Mouse (Mus musculus) forebrain, embryonic 15.5 days (tissue): ENCODE results near the gene Gm20671. TPM values are rescaled to one million over a fixed set of nuclear protein-coding genes. Genes with fewer than 3 reads are reported as not detected.

Experiments
- ATAC-seq: fragments of 200-750 bp; cut with Nextera tagmentation; replicated peaks from 2 replicates; pipeline ENCODE4 v1.8.0; 2017; ENCODE audit warnings: mild to moderate bottlenecking, moderate TSS enrichment, moderate library complexity
- H3K27ac ChIP-seq: fragments of 300-500 bp; sonication (generic); replicated peaks from 2 replicates; pipeline ENCODE4 v1.5.1; 2015; ENCODE audit warnings: mild to moderate bottlenecking, inconsistent platforms
- H3K27me3 ChIP-seq: fragments of 300-500 bp; sonication (generic); 2 replicates; pipeline ENCODE4 v1.6.1; 2015; ENCODE audit warnings: inconsistent platforms
- H3K36me3 ChIP-seq: fragments of 300-500 bp; sonication (generic); 2 replicates; pipeline ENCODE4 v1.6.1; 2015; ENCODE audit warnings: mild to moderate bottlenecking, inconsistent platforms
- H3K4me1 ChIP-seq: fragments of 300-500 bp; sonication (generic); 2 replicates; pipeline ENCODE4 v1.6.1; 2015; ENCODE audit warnings: inconsistent platforms
- H3K4me2 ChIP-seq: fragments of 300-500 bp; sonication (generic); replicated peaks from 2 replicates; pipeline ENCODE4 v1.6.1; 2015; ENCODE audit warnings: mild to moderate bottlenecking, inconsistent platforms
- H3K4me3 ChIP-seq: fragments of 300-500 bp; sonication (generic); 2 replicates; pipeline ENCODE4 v1.5.1; 2015; ENCODE audit warnings: mild to moderate bottlenecking, inconsistent platforms
- H3K9ac ChIP-seq: fragments of 300-500 bp; sonication (generic); replicated peaks from 2 replicates; pipeline ENCODE4 v1.6.1; 2015; ENCODE audit warnings: mild to moderate bottlenecking, inconsistent platforms
- H3K9me3 ChIP-seq: fragments of 300-500 bp; sonication (generic); 2 replicates; pipeline ENCODE4 v1.6.1; 2016; ENCODE audit warnings: inconsistent platforms
- WGBS: fragments of 180-500 bp; shearing (Covaris S2); methylation state at CpG from one replicate; pipeline ENCODE4 v1.1.7; 2015; ENCODE audit warnings: mixed read lengths; 5-methylcytosine and 5-hydroxymethylcytosine counted together
- polyA plus RNA-seq: library from polyadenylated mRNA; unstranded; fragments of >200 nt; fragmentation: Nextera tagmentation; extraction: Ambion mirVana; gene quantifications from 2 replicates; pipeline ENCODE4 v1.2.1, GENCODE M21; 2015

The Gm20671 gene
- polyA plus RNA-seq, 1 experiment from 2014 or later: not detected

DNA sequence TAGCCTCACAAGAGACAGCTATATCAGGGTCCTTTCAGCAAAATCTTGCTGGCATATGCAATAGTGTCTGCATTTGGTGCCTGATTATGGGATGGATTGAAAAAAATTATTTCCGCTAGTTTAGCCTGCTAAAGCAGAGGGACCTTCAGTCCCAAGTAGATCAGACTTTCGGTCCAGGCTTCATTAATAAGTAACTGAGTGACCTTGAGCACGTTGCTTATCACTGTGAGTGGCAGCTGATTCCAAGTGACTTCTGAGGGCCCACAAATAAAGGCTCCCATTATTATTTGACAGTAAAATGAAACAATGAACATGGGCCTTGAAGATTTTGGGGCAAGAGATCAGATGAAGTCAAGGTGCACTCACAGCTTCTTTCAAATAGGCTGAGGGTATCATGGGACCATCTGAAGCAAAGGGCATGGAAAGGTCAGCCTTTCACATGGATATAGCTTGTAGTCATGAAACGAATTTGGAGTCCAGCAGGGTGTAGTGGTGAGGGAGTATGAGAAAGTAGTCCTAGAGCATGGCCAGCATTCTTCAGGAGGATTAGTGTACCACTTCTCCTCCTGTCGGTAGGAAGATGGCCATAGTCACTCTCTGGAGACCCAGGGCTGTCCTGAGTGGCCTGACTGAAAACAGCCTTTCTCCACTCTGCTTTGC lies 129.6 kb downstream of the Gm20671 start:
- no peak overlapping the region for H3K9ac ChIP-seq
- H3K9me3 ChIP-seq: no peaks in the 10 kb centered on the region
- 75% methylated on average over 5 of the region's 5 CpGs for WGBS
- ATAC-seq: no peak
- H3K4me3 ChIP-seq: no peak overlapping the region
- H3K4me2 ChIP-seq: no peak overlapping the region
- H3K27me3 ChIP-seq: no peaks in the 10 kb centered on the region
- H3K36me3 ChIP-seq: no peaks in the 10 kb centered on the region
- no peak overlapping the region for H3K27ac ChIP-seq
- H3K4me1 ChIP-seq: no peaks in the 10 kb centered on the region

DNA sequence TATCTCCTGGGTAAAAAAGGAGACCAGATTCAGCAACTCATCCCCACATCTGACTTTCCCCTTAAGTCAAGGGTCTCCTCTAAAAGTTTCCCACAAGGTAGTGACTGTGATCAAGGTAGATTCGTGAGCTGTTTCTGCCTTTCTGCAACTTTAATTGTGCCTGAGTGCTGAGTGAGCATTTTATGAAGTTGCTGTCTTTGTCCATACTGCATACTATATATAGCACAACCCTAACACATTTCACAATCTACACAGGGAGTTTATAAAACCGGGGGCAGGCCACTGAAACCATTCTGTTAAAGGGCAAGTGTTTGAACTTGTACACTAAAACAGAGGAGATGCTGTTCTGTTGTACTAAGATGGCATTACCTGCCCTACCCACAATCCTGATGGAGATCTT lies 133.5 kb downstream of the Gm20671 start:
- H3K4me3 ChIP-seq: no peak overlapping the region
- no peaks in the 10 kb centered on the region for H3K27me3 ChIP-seq
- H3K4me1 ChIP-seq: no peaks in the 10 kb centered on the region
- ATAC-seq: no peak
- no peaks in the 10 kb centered on the region for H3K9me3 ChIP-seq
- H3K4me2 ChIP-seq: no peak overlapping the region
- H3K36me3 ChIP-seq: no peaks in the 10 kb centered on the region
- H3K9ac ChIP-seq: no peak overlapping the region
- 63% methylated on average over 2 of the region's 2 CpGs for WGBS
- H3K27ac ChIP-seq: no peak overlapping the region

Other genes with a start within 250 kb of the Gm20671 start
- gene Yes1, start 215.9 kb downstream of the Gm20671 start, polyA plus RNA-seq: 23.3 and 23.7 TPM in 2 replicates
- 95.0 and 98.8 TPM in 2 replicates for gene Pisd, start 41.5 kb downstream of the Gm20671 start, polyA plus RNA-seq
- gene Prr14l, start 27.1 kb upstream of the Gm20671 start, polyA plus RNA-seq: 15.4 and 17.5 TPM in 2 replicates
- gene Depdc5, start 36.6 kb upstream of the Gm20671 start, polyA plus RNA-seq: 35.6 and 35.7 TPM in 2 replicates
- 569 and 595 TPM in 2 replicates for gene Ywhah, start 191.7 kb upstream of the Gm20671 start, polyA plus RNA-seq